Mouse (Mus musculus): ENCODE results near the gene Capn13. TPM values are rescaled to one million over a fixed set of nuclear protein-coding genes. Genes with fewer than 3 reads are reported as not detected.

Gene Capn13
- polyA plus RNA-seq, 1 experiment, result 0.10 TPM

GRCm38 (mm10) chr17:73329071-73329470 is 71.6 kb downstream of the Capn13 start:
- 18% methylated on average over 5 of the region's 5 CpGs for whole genome bisulfite sequencing
- Histone ChIP-seq H3K27ac (ENCODE audit: insufficient read depth, low read length) (no peak overlapping the region), H3K4me1 (ENCODE audit: control insufficient read depth, insufficient read depth, low read length) (peaks cover 7% of the 10 kb centered on the region), H3K27me3 (ENCODE audit: control insufficient read depth, insufficient read depth, low read length) (no peaks in the 10 kb centered on the region), H3K4me3 (replicated peaks; ENCODE audit: insufficient read depth, low read depth, low read length) (no peak overlapping the region)
- TF ChIP-seq POLR2A (IDR thresholded peaks at IDR 0.05; ENCODE audit: borderline replicate concordance, insufficient read depth, low read length), result no peak
- no peak for TF ChIP-seq CTCF (IDR thresholded peaks at IDR 0.05; ENCODE audit: borderline replicate concordance, insufficient read depth, low read depth, low read length)
- DNase-seq, result peak in 1 of 2 experiments; percentile 13

DNA sequence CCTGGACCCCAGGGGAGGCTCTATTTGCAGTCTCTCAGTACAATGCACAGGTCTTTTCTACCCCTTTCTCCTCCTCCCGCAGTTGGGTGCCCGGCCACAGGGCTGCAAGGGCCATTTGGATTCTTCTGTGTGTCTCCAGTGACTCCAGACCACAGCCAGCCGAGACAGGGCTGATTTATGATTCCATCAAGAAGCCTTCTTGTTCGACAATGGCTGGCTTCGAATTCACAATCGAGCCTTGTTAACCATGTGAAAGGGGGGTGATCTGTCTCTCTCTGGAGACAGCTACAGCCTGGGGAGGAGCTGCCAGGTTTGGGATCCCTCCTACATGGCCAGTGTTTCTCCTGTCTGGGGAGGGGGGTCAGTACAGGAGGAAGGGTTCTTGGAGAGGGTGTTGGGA is 75.4 kb downstream of the Capn13 start:
- DNase-seq, result no peak
- WGBS, result 53% methylated on average over 6 of the region's 6 CpGs
- no peak for TF ChIP-seq CTCF (IDR thresholded peaks at IDR 0.05; ENCODE audit: borderline replicate concordance, insufficient read depth, low read depth, low read length)
- TF ChIP-seq POLR2A (IDR thresholded peaks at IDR 0.05; ENCODE audit: borderline replicate concordance, insufficient read depth, low read length), result no peak
- Histone ChIP-seq H3K27ac (ENCODE audit: insufficient read depth, low read length) (no peak overlapping the region), H3K27me3 (ENCODE audit: control insufficient read depth, insufficient read depth, low read length) (no peaks in the 10 kb centered on the region), H3K4me1 (ENCODE audit: control insufficient read depth, insufficient read depth, low read length) (peaks cover 9% of the 10 kb centered on the region), H3K4me3 (replicated peaks; ENCODE audit: insufficient read depth, low read depth, low read length) (no peak overlapping the region)

GRCm38 (mm10) chr17:73324732-73325131 is 75.9 kb downstream of the Capn13 start:
- no peaks in the 10 kb centered on the region for H3K27me3 ChIP-seq (ENCODE audit: control insufficient read depth, insufficient read depth, low read length)
- peaks cover 9% of the 10 kb centered on the region for H3K4me1 ChIP-seq (ENCODE audit: control insufficient read depth, insufficient read depth, low read length)
- H3K27ac ChIP-seq (ENCODE audit: insufficient read depth, low read length), result no peak overlapping the region
- H3K4me3 ChIP-seq (replicated peaks; ENCODE audit: insufficient read depth, low read depth, low read length), result no peak overlapping the region
- WGBS, result 40% methylated on average over 6 of the region's 6 CpGs
- TF ChIP-seq CTCF (IDR thresholded peaks at IDR 0.05; ENCODE audit: borderline replicate concordance, insufficient read depth, low read depth, low read length) (no peak), POLR2A (IDR thresholded peaks at IDR 0.05; ENCODE audit: borderline replicate concordance, insufficient read depth, low read length) (no peak)
- peak; percentile 43 to 47 for DNase-seq

DNA sequence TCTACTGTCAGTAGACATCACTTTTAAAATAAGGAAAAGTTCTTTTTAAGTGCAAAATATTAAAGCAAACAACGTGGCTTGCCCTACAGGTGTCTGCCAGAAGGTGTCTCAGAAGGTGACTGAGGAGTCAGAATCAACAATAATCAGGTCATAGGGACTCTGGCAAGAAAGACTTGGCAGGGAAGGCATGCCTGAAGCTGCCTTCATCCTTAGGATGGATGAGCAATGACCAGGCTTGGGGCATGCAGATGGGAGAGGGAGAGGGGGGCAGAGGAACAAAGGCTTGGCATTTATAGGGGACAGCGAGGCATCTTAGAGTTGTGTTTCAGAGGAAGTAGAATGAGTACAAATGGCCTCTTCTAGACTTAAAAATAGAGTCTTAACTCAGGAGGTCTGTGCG is 76.7 kb downstream of the Capn13 start:
- TF ChIP-seq POLR2A (IDR thresholded peaks at IDR 0.05; ENCODE audit: borderline replicate concordance, insufficient read depth, low read length) (no peak), CTCF (IDR thresholded peaks at IDR 0.05; ENCODE audit: borderline replicate concordance, insufficient read depth, low read depth, low read length) (no peak)
- peak in 1 of 2 experiments; percentile 44 for DNase-seq
- 49% methylated on average over 3 of the region's 3 CpGs for WGBS
- no peak overlapping the region for H3K4me3 ChIP-seq (replicated peaks; ENCODE audit: insufficient read depth, low read depth, low read length)
- H3K4me1 ChIP-seq (ENCODE audit: control insufficient read depth, insufficient read depth, low read length), result peaks cover 9% of the 10 kb centered on the region
- H3K27me3 ChIP-seq (ENCODE audit: control insufficient read depth, insufficient read depth, low read length), result no peaks in the 10 kb centered on the region
- no peak overlapping the region for H3K27ac ChIP-seq (ENCODE audit: insufficient read depth, low read length)

GRCm38 (mm10) chr17:73314786-73315185 is 85.9 kb downstream of the Capn13 start:
- H3K27me3 ChIP-seq (ENCODE audit: control insufficient read depth, insufficient read depth, low read length), result no peaks in the 10 kb centered on the region
- 95% methylated on average over 13 of the region's 13 CpGs for WGBS
- no peaks in the 10 kb centered on the region for H3K4me1 ChIP-seq (ENCODE audit: control insufficient read depth, insufficient read depth, low read length)
- H3K27ac ChIP-seq (ENCODE audit: insufficient read depth, low read length), result no peak overlapping the region
- no peak overlapping the region for H3K4me3 ChIP-seq (replicated peaks; ENCODE audit: insufficient read depth, low read depth, low read length)
- DNase-seq, result no peak
- TF ChIP-seq POLR2A (IDR thresholded peaks at IDR 0.05; ENCODE audit: borderline replicate concordance, insufficient read depth, low read length), result no peak
- no peak for TF ChIP-seq CTCF (IDR thresholded peaks at IDR 0.05; ENCODE audit: borderline replicate concordance, insufficient read depth, low read depth, low read length)

DNA sequence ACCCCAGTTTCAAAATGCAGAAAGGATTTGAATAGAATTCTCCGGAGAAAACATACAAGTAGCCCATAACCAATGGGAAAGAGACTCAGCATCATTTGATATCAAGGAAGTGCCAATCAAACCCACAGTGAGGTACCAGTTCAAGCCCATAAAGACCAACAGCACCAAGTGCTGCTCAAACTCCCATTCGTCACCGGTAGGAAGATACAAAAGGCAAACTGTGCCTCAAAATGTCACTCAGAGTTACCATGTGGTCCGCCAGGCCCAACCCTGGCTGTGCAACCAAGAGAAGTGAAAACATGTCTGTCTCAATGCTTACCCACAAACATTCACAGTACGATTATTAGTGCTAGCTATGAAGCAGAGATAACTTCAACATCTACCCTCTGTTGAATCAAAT is 89.2 kb downstream of the Capn13 start:
- Histone ChIP-seq H3K4me3 (replicated peaks; ENCODE audit: insufficient read depth, low read depth, low read length) (no peak overlapping the region), H3K27ac (ENCODE audit: insufficient read depth, low read length) (no peak overlapping the region), H3K4me1 (ENCODE audit: control insufficient read depth, insufficient read depth, low read length) (no peaks in the 10 kb centered on the region), H3K27me3 (ENCODE audit: control insufficient read depth, insufficient read depth, low read length) (no peaks in the 10 kb centered on the region)
- no peak for DNase-seq
- WGBS, result 92% methylated on average over 5 of the region's 5 CpGs
- TF ChIP-seq POLR2A (IDR thresholded peaks at IDR 0.05; ENCODE audit: borderline replicate concordance, insufficient read depth, low read length) (no peak), CTCF (IDR thresholded peaks at IDR 0.05; ENCODE audit: borderline replicate concordance, insufficient read depth, low read depth, low read length) (no peak)

GRCm38 (mm10) chr17:73308691-73309090 is 92.0 kb downstream of the Capn13 start:
- H3K27ac ChIP-seq (ENCODE audit: insufficient read depth, low read length), result no peak overlapping the region
- 35% methylated on average over 4 of the region's 4 CpGs for WGBS
- H3K4me1 ChIP-seq (ENCODE audit: control insufficient read depth, insufficient read depth, low read length), result no peaks in the 10 kb centered on the region
- no peak for DNase-seq
- H3K4me3 ChIP-seq (replicated peaks; ENCODE audit: insufficient read depth, low read depth, low read length), result no peak overlapping the region
- TF ChIP-seq CTCF (IDR thresholded peaks at IDR 0.05; ENCODE audit: borderline replicate concordance, insufficient read depth, low read depth, low read length), result no peak
- no peak for TF ChIP-seq POLR2A (IDR thresholded peaks at IDR 0.05; ENCODE audit: borderline replicate concordance, insufficient read depth, low read length)
- no peaks in the 10 kb centered on the region for H3K27me3 ChIP-seq (ENCODE audit: control insufficient read depth, insufficient read depth, low read length)

- Histone ChIP-seq H3K4me1 (ENCODE audit: control insufficient read depth, insufficient read depth, low read length) (no peaks in the 10 kb centered on the region), H3K4me3 (replicated peaks; ENCODE audit: insufficient read depth, low read depth, low read length) (no peak overlapping the region), H3K27me3 (ENCODE audit: control insufficient read depth, insufficient read depth, low read length) (no peaks in the 10 kb centered on the region), H3K27ac (ENCODE audit: insufficient read depth, low read length) (no peak overlapping the region)
- no peak for DNase-seq
- TF ChIP-seq POLR2A (IDR thresholded peaks at IDR 0.05; ENCODE audit: borderline replicate concordance, insufficient read depth, low read length), result no peak
- TF ChIP-seq CTCF (IDR thresholded peaks at IDR 0.05; ENCODE audit: borderline replicate concordance, insufficient read depth, low read depth, low read length), result no peak
- 13% methylated on average over 7 of the region's 7 CpGs for WGBS
Measured at GRCm38 (mm10) chr17:73306626-73307025, 94.0 kb downstream of the Capn13 start.

Measured in cerebellum, adult 2 months (tissue).